Mouse (Mus musculus) Patski (cell line): ENCODE measurements around the gene Dck. TPM values are rescaled to one million over a fixed set of nuclear protein-coding genes. Genes with fewer than 3 reads are reported as not detected.

Experiments used
- ATAC-seq: fragments of 100-300 bp; one replicate; pipeline ENCODE4 v1.8.0; 2021
- CTCF ChIA-PET: fragments of 350-600 bp; sonication (Branson Sonifier 250); formaldehyde crosslinking; loops from one replicate; lab custom pipeline; 2022; ENCODE audit warnings: inconsistent platforms; lab: Charles Lee
- POLR2A ChIA-PET: fragments of 350-600 bp; sonication (Branson Sonifier 250); formaldehyde crosslinking; loops from one replicate; lab custom pipeline; 2022; ENCODE audit warnings: antibody characterized with exemption, inconsistent platforms; lab: Charles Lee
- DNase-seq: peaks from one replicate; pipeline ENCODE4 v3.0.0-alpha.2; 2011; ENCODE audit warnings: low read depth, low spot score
- H3K27me3 ChIP-seq: fragments of 371-371 bp; one replicate; pipeline ENCODE4 v1.5.1; 2021
- CTCF ChIP-seq: fragments of 100-300 bp; IDR thresholded peaks from one replicate; pipeline ENCODE4 v1.5.1; 2021
- in situ Hi-C: fragments of 300-500 bp; cut with MboI; formaldehyde crosslinking; loops from 3 replicates; pipeline ENCODE4 v1.11.1; 2018; ENCODE audit warnings: low pct_unique_long_range_greater_than_20kb, mixed read lengths
- polyA plus RNA-seq: library from polyadenylated mRNA; unstranded; gene quantifications from one replicate; pipeline ENCODE4 v1.2.3, GENCODE M21; 2021

The Dck gene
- polyA plus RNA-seq, 1 experiment from 2014 or later = 15.0 TPM

DNA sequence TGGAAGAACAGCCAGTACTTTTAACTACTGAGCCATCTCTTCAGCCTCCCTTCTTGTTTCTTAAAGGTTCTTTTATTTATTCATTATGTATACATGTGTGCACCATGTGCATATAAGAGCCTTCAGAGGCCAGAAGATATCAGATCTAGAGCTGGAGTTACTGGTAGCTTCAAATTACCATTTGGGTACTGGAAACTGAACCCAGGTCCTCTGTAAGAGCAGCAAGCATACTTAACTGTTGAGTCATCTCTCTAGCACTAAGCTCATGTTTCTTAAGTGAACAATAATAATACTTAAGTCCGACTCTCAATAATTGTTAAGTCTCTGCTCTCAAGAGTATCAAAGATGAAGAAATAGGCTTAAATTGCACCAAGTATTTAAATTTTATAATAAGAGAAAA, 17.0 kb upstream of the Dck start:
- H3K27me3 ChIP-seq = no peaks in the 10 kb centered on the region
- POLR2A ChIA-PET = no interaction called here
- CTCF ChIA-PET = no interaction called here
- in situ Hi-C loops = loop anchor here (5.0 kb wide), 1 partner anchor 55 kb away; no protein-coding TSS in a partner anchor
- DNase-seq (no peak), ATAC-seq (no peak)
- no peak for TF ChIP-seq CTCF

DNA sequence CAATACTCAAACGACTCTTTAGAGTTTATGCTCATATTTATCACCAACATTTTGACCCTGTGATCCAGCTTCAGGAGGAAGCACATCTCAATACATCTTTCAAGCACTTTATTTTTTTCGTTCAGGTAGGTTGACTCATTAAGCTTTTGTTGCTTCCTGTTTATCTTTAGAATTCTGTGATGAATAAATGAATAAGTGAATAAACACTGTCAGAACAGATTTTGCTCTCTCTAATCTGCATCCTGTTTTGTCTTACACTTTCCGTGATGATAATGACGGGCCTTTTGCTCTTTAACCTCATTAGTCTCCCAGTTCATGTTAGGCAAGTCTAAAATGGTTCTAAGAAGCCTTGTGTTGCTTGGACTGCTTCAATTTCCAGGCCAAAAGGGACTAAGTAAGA, 11.6 kb upstream of the Dck start:
- no peaks in the 10 kb centered on the region for H3K27me3 ChIP-seq
- POLR2A ChIA-PET = interaction anchor here (1.0 kb wide), 1 partner anchor 8 kb away, joined by 3 read pairs; no protein-coding TSS in a partner anchor
- DNase-seq (no peak), ATAC-seq (no peak)
- no peak for TF ChIP-seq CTCF
- in situ Hi-C loops = no loop called here
- CTCF ChIA-PET = interaction anchor here (1.4 kb wide), 1 partner anchor 30 kb away, joined by 3 read pairs; no protein-coding TSS in a partner anchor

DNA sequence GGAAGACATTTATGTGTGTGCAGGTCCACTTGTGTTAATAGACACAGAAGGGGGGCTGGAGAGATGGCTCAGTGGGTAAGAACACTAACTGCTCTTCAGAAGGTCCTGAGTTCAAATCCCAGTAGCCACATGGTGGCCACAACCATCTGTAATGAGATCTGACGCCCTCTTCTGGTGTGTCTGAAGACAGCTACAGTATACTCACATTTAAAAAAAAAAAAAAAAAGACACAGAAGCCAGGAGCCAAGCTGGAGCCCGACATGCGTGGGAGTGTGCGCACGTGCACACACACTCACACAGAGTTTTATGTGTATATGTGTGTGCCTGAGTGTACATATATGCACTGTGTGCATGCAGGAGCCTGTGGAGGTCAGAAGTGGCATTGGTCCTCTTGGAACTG, 2.2 kb upstream of the Dck start:
- ATAC-seq (no peak), DNase-seq (no peak)
- in situ Hi-C loops = loop anchor here (10.0 kb wide), 1 partner anchor 198 kb away; the partner anchor contains the start of gene Rufy3
- ChIA-PET POLR2A (no interaction called here), CTCF (interaction anchor here (0.6 kb wide), 1 partner anchor 72 kb away, joined by 3 read pairs; no protein-coding TSS in a partner anchor)
- no peaks in the 10 kb centered on the region for H3K27me3 ChIP-seq
- no peak for TF ChIP-seq CTCF

DNA sequence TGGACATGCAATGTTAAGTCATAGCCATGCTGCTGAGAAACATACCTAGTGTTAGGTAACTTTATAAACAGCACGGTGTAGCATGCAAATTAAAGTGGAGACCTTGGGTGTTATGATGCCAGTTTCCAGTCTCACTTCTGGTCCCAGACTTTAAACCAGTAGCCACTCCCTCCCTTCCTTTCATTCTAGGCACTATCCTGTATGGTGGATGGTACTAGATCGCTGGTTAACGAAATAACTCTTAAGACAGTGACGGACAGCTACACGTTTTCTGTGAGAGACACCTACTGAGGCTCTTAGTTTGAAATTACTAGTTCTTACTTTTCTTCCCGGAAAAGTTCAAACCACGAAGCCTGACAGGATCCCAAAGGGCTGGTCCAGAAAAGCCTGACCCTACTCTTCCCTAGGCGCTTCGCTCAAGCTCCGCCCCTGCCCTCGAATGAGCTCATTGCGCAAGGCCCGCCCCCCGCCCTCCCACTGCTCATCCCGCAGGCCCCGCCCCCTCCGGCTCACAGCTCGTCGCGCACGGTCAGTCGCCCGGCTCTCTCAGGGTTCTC, 288 bp upstream of the Dck start:
- POLR2A ChIA-PET = interaction anchor here (0.6 to 0.7 kb wide), 2 partner anchors 8 to 44 kb away, joined by 3 read pairs; no protein-coding TSS in a partner anchor

DNA sequence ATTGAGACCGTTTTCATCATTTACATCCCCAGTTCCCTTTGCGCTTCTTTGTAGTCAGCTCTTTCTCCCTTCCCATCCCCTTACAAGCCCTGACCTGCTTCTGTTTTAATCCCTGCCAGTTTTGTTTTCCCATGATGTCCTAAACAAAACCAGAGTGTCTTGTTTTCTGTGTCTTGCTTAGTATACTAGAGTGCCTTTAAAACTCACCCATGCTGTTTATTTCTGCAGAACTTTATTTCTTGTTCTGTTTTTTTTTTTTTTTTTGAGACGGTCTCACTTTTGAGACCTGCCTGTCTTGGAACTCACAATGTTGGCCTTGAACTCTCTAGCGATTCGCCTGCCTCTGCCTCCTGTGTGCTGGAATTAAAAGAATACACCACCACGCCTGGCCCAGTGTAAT, 791 bp downstream of the Dck start:
- ChIA-PET POLR2A (interaction anchor here (0.5 to 0.7 kb wide), 2 partner anchors 9 to 1487 kb away, joined by 3 to 5 read pairs; no protein-coding TSS in a partner anchor), CTCF (no interaction called here)
- no peak for TF ChIP-seq CTCF
- no peaks in the 10 kb centered on the region for H3K27me3 ChIP-seq
- in situ Hi-C loops = loop anchor here (10.0 kb wide), 1 partner anchor 201 kb away; the partner anchor contains the start of gene Rufy3
- DNase-seq (peak; percentile 12), ATAC-seq (no peak)

More for the DNA sequence above, 288 bp upstream of the Dck start:
- ATAC-seq = peak; percentile 56
- CTCF ChIA-PET = interaction anchor here (0.9 to 1.4 kb wide), 3 partner anchors 10 to 21 kb away, joined by 3 read pairs; no protein-coding TSS in a partner anchor
- no peaks in the 10 kb centered on the region for H3K27me3 ChIP-seq
- TF ChIP-seq CTCF = no peak
- peak; percentile 75 for DNase-seq
- in situ Hi-C loops = loop anchor here (10.0 kb wide), 1 partner anchor 200 kb away; the partner anchor contains the start of gene Rufy3

DNA sequence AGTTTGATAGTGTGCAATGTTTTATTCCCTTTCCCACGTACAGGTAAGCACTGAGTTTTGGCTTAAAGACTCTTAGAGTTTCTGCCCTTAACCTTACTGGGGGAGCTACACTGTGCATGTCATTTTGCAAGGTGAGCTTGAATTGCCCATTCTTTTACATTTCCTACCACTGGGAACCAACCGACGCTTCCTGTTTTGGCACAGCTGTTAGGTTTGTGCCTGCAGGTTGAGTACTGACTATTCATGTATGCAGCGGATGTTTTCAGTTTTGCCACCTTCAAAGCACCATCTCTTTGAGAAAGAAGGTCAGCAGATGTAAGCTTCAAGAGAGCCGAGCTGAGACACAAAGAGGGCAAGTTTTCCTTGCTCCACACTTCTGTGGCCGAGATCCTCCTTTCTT, 1.3 kb downstream of the Dck start:
- ATAC-seq = no peak

DNA sequence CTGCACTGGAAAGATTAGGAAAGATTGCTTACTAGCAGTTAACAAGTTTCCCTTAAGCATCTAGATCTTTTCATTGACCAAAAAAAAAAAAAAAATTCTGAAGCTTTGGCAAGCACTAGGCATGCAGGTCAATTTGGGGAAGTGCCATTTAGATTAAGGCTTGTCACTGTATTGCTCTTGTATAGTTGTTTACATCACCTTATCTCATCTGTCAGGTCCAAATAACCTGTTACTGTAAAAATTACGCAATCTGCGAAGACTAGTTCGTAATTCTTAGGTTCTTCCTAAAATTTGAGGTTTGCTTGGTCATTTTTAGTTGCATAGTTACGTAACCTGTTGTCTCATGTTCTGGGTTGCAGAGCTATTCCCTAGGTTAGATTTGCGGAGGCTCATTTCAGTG, 2.1 kb downstream of the Dck start:
- ATAC-seq = no peak
- ChIA-PET POLR2A (no interaction called here), CTCF (interaction anchor here (1.1 kb wide), 1 partner anchor 9 kb away, joined by 3 read pairs; no protein-coding TSS in a partner anchor)
- H3K27me3 ChIP-seq = no peaks in the 10 kb centered on the region
- TF ChIP-seq CTCF = no peak
- in situ Hi-C loops = loop anchor here (10.0 kb wide), 1 partner anchor 202 kb away; the partner anchor contains the start of gene Rufy3
- DNase-seq = no peak

More for the DNA sequence above, 1.3 kb downstream of the Dck start:
- DNase-seq = no peak
- TF ChIP-seq CTCF = no peak
- no peaks in the 10 kb centered on the region for H3K27me3 ChIP-seq
- ChIA-PET CTCF (interaction anchor here (0.7 to 1.1 kb wide), 2 partner anchors 8 to 77 kb away, joined by 3 read pairs; no protein-coding TSS in a partner anchor), POLR2A (interaction anchor here (0.5 to 0.6 kb wide), 2 partner anchors 42 to 1486 kb away, joined by 3 to 5 read pairs; no protein-coding TSS in a partner anchor)
- in situ Hi-C loops = loop anchor here (10.0 kb wide), 1 partner anchor 201 kb away; the partner anchor contains the start of gene Rufy3

DNA sequence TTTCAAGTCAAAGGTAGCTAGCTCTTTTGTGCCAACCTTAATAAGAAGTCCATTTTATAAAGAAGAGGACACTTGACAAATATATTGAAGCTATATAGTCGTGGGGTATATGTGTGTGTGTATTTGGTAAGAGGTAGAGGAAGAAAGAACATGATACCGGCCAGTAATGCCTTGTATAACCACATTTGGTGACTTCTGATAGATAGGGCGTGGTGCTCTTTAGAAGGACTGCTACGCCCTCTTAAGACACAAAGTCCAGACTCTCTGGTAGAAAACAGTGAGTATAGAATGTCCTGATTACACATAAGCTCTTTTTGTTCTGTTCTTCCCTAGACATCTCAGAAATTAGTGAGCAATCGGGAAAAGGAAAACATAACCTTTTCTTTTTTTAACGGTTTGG, 3.4 kb downstream of the Dck start:
- no peak for DNase-seq
- CTCF ChIA-PET = interaction anchor here (1.1 to 1.7 kb wide), 4 partner anchors 16 to 78 kb away, joined by 3 to 4 read pairs (median 3); no protein-coding TSS in a partner anchor
- H3K27me3 ChIP-seq = no peaks in the 10 kb centered on the region
- in situ Hi-C loops = loop anchor here (10.0 kb wide), 1 partner anchor 203 kb away; the partner anchor contains the start of gene Rufy3
- POLR2A ChIA-PET = interaction anchor here (0.7 kb wide), 1 partner anchor 31 kb away, joined by 3 read pairs; no protein-coding TSS in a partner anchor
- no peak for ATAC-seq
- TF ChIP-seq CTCF = no peak

DNA sequence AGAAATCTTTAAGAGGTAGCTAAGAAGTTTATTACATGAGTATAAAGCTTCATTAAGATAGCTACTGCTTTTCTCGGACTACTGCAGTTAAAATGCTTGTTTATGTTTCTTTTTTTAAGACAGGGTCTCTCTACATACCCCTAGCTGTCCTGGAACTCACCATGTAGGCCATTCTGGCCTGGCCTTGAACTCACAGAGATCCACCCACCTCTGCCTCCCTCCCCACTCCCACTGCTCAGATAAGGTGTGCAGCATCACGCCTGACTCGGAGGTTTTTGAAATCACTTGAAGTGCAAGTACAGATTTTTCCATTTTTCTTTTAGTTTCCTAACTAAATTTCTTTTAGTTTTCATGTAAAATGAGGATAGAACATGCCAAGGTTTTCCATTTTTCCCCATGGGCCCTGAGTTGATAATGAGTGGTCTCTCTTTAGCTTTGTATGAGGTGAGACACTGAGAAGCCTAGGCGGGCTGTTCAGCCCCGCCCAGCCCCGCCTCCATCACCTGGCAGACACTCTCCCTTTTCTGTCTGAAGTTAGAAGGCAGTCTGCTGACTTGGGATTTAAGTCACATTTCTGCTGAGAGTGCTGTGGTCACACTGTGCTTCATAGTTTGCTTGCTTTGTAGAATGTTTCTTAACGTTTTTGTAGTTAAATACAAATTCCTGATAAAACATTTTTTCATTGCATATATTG, 17.4 kb downstream of the Dck start:
- DNase-seq = no peak
- TF ChIP-seq CTCF = no peak

DNA sequence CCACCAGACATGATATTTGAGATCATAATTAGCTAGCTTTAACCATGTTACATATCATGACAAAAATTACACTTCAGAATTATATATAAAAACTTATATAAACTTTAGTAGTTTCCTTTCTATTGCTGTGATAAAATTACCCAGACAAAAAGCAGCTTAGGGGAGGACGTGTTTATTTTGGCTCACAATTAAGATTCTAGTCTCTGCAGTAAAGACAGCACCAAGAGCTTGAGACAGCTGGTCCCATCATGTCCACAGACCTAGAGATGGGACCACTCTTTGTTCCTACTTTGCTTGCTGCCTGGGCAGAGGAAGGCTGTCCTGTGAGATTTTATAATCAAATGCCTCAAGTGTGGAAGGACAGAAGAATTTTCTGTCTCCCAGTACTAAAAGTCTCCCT, 20.3 kb downstream of the Dck start:
- DNase-seq (no peak), ATAC-seq (no peak)
- in situ Hi-C loops = loop anchor here (5.0 kb wide), 2 partner anchors 437 to 602 kb away; no protein-coding TSS in a partner anchor
- no peaks in the 10 kb centered on the region for H3K27me3 ChIP-seq
- ChIA-PET CTCF (interaction anchor here (2.1 kb wide), 1 partner anchor 11 kb away, joined by 7 read pairs; no protein-coding TSS in a partner anchor), POLR2A (no interaction called here)
- no peak for TF ChIP-seq CTCF

More for the DNA sequence above, 17.4 kb downstream of the Dck start:
- in situ Hi-C loops = no loop called here
- H3K27me3 ChIP-seq = no peaks in the 10 kb centered on the region
- ATAC-seq = no peak
- CTCF ChIA-PET = interaction anchor here (0.9 to 2.7 kb wide), 4 partner anchors 8 to 93 kb away, joined by 3 to 11 read pairs (median 4); no protein-coding TSS in a partner anchor
- POLR2A ChIA-PET = no interaction called here
